Mouse (Mus musculus) cortical plate, adult 2 months (tissue): Measurements from ENCODE around the gene Klk1b4.
"Not testable (repeated sequence)": the region's sequence is repeated elsewhere in the genome, so short reads cannot be mapped to it uniquely, and the experiment has no call there.

Source experiments
- CTCF ChIP-seq: fragments of 200-500 bp; IDR thresholded peaks from 2 replicates; pipeline ENCODE4 v1.5.1; 2011; ENCODE audit warnings: mild to moderate bottlenecking, control low read depth, low read length; ENCODE audit not compliant: insufficient read depth; ENCODE audit errors: extremely low read depth
- POLR2A ChIP-seq: fragments of 200-500 bp; IDR thresholded peaks from 2 replicates; pipeline ENCODE4 v1.6.1; 2011; ENCODE audit warnings: mild to moderate bottlenecking, low read length, control low read depth; ENCODE audit not compliant: insufficient read depth; ENCODE audit errors: extremely low read depth

- TF ChIP-seq CTCF, POLR2A: not testable (repeated sequence)
Measured at GRCm38 (mm10) chr7:44207135-44207534, at the start of gene Klk1b4.
